Mouse (Mus musculus) embryonic facial prominence, embryonic 13.5 days (tissue): ENCODE data around the gene Zfp423. TPM values are rescaled to one million over a fixed set of nuclear protein-coding genes. Genes with fewer than 3 reads are reported as not detected.

ENCODE experiments used
- ATAC-seq: fragments of 200-750 bp; cut with Nextera tagmentation; 2 replicates; pipeline ENCODE4 v1.8.0; 2017; ENCODE audit warnings: low read depth; ENCODE audit not compliant: insufficient number of reproducible peaks, insufficient read depth, low FRiP score, low TSS enrichment
- H3K27ac ChIP-seq: fragments of 300-500 bp; sonication (generic); 2 replicates; pipeline ENCODE4 v1.5.1; 2015; ENCODE audit warnings: moderate library complexity, mild to moderate bottlenecking, inconsistent platforms
- H3K27me3 ChIP-seq: fragments of 300-500 bp; sonication (generic); 2 replicates; pipeline ENCODE4 v1.6.1; 2015; ENCODE audit warnings: mild to moderate bottlenecking, inconsistent platforms
- H3K36me3 ChIP-seq: fragments of 300-500 bp; sonication (generic); 2 replicates; pipeline ENCODE4 v1.6.1; 2015; ENCODE audit warnings: mild to moderate bottlenecking, inconsistent platforms
- H3K4me1 ChIP-seq: fragments of 300-500 bp; sonication (generic); 2 replicates; pipeline ENCODE4 v1.6.1; 2015; ENCODE audit warnings: inconsistent platforms
- H3K4me2 ChIP-seq: fragments of 300-500 bp; sonication (generic); 2 replicates; pipeline ENCODE4 v1.6.1; 2015; ENCODE audit warnings: moderate library complexity, mild to moderate bottlenecking, inconsistent platforms
- H3K4me3 ChIP-seq: fragments of 300-500 bp; sonication (generic); 2 replicates; pipeline ENCODE4 v1.5.1; 2015; ENCODE audit warnings: mild to moderate bottlenecking, inconsistent platforms
- H3K9ac ChIP-seq: fragments of 300-500 bp; sonication (generic); 2 replicates; pipeline ENCODE4 v1.6.1; 2015; ENCODE audit warnings: mild to moderate bottlenecking, inconsistent platforms
- H3K9me3 ChIP-seq: fragments of 300-500 bp; sonication (generic); 2 replicates; pipeline ENCODE4 v1.6.1; 2016; ENCODE audit warnings: inconsistent platforms
- WGBS: fragments of 180-500 bp; shearing (Covaris S2); methylation state at CpG from one replicate; pipeline ENCODE4 v1.1.7; 2015; ENCODE audit warnings: mixed read lengths; 5-methylcytosine and 5-hydroxymethylcytosine counted together
- polyA plus RNA-seq: library from polyadenylated mRNA; unstranded; fragments of >200 nt; fragmentation: Nextera tagmentation; extraction: Ambion mirVana; gene quantifications from 2 replicates; pipeline ENCODE4 v1.2.1, GENCODE M21; 2015

Zfp423 gene
- polyA plus RNA-seq, 1 experiment from 2014 or later: 30.5 TPM

DNA sequence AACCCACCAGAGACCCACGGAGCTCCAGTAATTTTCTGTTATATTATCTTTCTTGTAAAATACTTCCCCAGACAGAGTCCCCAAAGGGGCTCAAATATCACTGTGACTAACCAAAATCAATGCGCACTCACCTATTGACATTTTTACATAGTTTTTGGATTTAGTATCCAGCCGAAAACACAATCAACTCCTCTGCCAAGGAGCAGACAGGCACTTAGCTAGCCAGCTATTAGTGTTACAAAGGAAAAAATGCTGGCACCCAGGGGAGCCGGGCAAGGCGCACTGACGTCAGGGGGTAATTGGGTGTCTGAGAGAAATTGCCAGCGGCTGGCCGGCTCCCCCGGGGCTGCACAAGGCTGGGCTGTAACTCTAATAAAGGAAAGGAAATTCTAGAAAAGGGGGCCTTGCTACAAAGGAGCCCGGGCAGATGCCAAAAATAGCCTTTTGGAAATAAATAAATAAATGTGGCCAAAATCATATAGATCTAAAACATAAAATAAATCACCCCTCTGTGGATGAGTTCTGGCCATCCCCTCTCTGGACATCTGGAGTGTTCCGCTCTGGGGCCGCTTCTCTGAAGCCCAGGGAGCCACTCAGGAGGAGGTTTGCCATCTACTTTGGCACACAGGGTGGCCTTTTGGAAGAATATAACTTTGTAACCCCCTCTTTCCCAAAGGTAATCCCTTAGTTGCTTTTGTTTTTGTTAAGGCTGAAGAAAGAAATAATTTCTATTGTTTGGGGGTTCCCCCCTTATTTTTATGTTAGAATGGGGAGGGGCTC is 125.4 kb downstream of the Zfp423 start:
- WGBS: 16% methylated on average over 12 of the region's 12 CpGs
- Histone ChIP-seq H3K36me3 (no peaks in the 10 kb centered on the region), H3K9me3 (no peaks in the 10 kb centered on the region), H3K4me2 (peak overlapping the region; percentile 35), H3K4me3 (no peak overlapping the region), H3K9ac (0 out of 2 replicates have a peak overlapping the region, but pooled peaks have one; percentile 33), H3K4me1 (peaks cover 88% of the 10 kb centered on the region), H3K27me3 (no peaks in the 10 kb centered on the region), H3K27ac (peak overlapping the region; percentile 39; the same call in 1 of the 2 replicates)
- no peak for ATAC-seq

DNA sequence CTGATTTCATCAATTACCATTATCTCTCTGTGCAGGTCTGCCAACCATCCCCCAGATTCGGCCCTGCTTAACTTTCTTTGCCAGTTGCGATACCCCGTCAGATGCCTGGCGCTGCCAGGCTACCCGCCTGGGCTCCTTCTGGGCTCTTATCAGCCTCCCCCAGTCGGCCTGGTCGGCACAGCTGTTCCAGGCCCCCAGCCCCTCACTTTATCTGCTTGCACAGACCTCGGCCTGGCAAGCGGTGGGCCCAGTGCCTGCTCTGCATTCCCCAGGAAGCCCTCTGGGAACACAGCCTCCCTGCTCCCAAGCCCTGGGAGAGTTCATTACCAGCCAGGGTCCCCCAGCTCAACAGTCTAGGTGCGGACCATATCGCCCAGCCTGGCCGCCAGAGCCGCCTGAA is 126.1 kb downstream of the Zfp423 start:
- no peaks in the 10 kb centered on the region for H3K9me3 ChIP-seq
- H3K36me3 ChIP-seq: no peaks in the 10 kb centered on the region
- WGBS: 29% methylated on average over 13 of the region's 13 CpGs
- peak overlapping the region; percentile 39; the same call in 1 of the 2 replicates for H3K27ac ChIP-seq
- no peak for ATAC-seq
- no peak overlapping the region for H3K4me3 ChIP-seq
- H3K27me3 ChIP-seq: no peaks in the 10 kb centered on the region
- H3K4me1 ChIP-seq: peaks cover 84% of the 10 kb centered on the region
- H3K4me2 ChIP-seq: peak overlapping the region; percentile 35
- H3K9ac ChIP-seq: 0 out of 2 replicates have a peak overlapping the region, but pooled peaks have one; percentile 33

DNA sequence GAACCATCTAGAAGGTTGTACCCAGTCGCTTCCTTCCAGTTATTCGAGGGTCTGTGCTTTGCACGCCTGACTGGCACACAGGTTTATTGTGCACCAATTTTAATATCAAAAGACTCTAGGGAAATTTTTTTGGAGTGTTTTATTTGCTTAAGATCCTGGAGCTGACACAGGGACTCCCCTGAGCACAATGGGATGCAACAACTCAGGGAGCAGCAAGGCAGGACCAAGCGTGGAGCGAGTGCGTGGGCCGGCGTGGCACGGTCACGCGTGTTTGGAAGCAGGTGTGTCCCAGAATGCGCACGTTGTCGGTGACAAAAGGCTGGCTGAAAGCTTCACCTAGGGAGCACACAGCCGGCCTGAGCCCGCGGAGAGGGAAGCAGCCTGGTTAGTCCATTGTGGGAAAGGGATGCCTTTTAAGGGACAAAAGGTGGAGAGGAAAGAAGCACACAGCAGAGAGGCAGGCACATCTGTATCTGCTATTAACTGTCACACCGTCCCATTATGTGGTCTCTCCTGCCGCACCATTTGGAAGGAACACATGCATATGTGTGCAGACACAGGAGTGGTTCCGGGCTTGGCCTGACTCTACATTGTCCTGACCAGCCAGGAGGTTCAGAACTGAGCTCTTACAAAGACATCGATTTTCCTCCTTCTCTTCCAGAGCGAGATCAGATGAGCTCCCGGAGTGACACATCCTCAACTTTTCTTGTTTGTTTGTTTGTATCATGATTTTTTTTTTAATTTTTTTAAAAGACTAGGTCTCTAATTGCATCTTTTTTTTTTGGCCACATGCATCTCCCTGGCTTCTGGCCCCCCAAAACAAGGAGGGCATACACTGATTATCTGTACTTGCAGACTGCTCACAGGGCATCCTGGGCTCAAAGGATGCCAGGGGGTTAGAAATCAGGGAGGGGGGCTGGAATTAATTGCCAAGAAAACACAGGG is 126.7 kb downstream of the Zfp423 start:
- Histone ChIP-seq H3K9ac (0 out of 2 replicates have a peak overlapping the region, but pooled peaks have one; percentile 16), H3K4me2 (no peak overlapping the region), H3K4me3 (no peak overlapping the region), H3K9me3 (no peaks in the 10 kb centered on the region), H3K27ac (peak overlapping the region; percentile 48; the same call in 1 of the 2 replicates), H3K36me3 (no peaks in the 10 kb centered on the region), H3K27me3 (no peaks in the 10 kb centered on the region), H3K4me1 (peaks cover 77% of the 10 kb centered on the region)
- 44% methylated on average over 23 of the region's 23 CpGs for WGBS
- ATAC-seq: no peak

DNA sequence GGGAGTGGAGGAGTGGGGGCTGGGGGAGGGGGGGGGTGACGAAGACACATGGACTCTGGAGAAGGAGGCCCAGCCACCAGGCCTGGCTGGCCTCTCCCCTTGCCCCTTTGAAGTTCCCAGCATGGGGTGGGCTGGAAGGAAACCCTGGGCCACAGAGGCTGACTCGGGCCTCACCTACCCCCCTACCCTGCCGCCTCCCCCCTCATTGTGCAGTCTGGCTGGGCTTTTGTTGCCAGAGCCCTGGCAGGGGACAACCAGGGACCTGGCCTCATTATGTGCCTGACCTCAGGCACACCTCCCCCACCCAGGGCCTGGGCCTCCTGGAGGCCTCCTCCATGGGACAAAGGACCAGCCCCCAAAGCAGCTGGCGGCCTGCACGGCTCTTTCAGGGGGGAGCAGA is 127.8 kb downstream of the Zfp423 start:
- peak overlapping the region; percentile 28; the same call in 1 of the 2 replicates for H3K9ac ChIP-seq
- peaks cover 66% of the 10 kb centered on the region for H3K4me1 ChIP-seq
- H3K4me2 ChIP-seq: no peak overlapping the region
- peak overlapping the region; percentile 62 for H3K27ac ChIP-seq
- no peak for ATAC-seq
- H3K4me3 ChIP-seq: no peak overlapping the region
- H3K27me3 ChIP-seq: no peaks in the 10 kb centered on the region
- WGBS: 14% methylated on average over 5 of the region's 5 CpGs
- no peaks in the 10 kb centered on the region for H3K9me3 ChIP-seq
- H3K36me3 ChIP-seq: no peaks in the 10 kb centered on the region

DNA sequence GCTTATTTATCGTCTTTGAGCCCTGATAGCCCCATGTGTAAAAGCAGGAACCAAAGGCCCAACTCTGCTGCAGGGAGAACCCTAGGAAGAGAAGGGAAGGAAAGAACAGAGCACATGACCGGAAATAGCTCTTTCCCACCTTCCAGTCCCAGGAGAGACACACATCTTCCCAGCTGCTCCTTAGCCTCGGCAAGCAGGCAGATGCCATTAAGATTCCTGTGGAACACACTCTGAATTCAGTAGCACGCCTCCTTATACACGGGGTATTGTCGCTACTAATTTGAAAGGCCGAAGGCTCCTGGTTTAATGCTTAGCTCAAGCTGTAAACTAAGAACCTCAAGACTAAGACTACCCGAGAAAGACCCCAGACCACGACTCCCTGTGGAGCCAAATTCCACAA is 128.3 kb downstream of the Zfp423 start:
- Histone ChIP-seq H3K4me1 (peaks cover 66% of the 10 kb centered on the region), H3K27ac (peak overlapping the region; percentile 62; the same call in 1 of the 2 replicates), H3K4me3 (no peak overlapping the region), H3K9ac (0 out of 2 replicates have a peak overlapping the region, but pooled peaks have one; percentile 3), H3K4me2 (no peak overlapping the region), H3K9me3 (no peaks in the 10 kb centered on the region), H3K36me3 (0 out of 2 replicates have a peak, but pooled peaks cover 4% of the 10 kb centered on the region), H3K27me3 (no peaks in the 10 kb centered on the region)
- 16% methylated on average over 9 of the region's 9 CpGs for WGBS
- no peak for ATAC-seq

DNA sequence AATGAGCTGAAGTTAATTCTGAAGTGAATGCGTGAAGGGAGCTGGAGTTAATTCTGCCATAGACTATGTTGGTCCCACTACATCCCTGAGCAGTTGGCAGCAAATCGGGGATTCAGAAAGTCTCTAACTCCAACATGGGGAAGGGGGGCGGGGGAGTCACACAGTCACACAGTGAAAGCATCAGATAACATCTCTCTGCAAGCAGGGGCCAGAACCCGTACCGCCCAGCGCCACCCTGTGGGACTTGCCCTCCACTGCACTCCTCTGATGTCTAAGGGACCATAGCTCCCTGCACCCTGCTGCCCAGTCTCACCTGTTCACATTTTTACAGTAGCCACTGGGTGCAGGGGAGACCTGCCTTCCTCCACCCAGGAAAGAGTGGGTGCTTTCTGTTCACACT is 129.2 kb downstream of the Zfp423 start:
- H3K4me1 ChIP-seq: peaks cover 59% of the 10 kb centered on the region
- H3K9ac ChIP-seq: no peak overlapping the region
- H3K27me3 ChIP-seq: no peaks in the 10 kb centered on the region
- no peak overlapping the region for H3K4me2 ChIP-seq
- H3K36me3 ChIP-seq: 0 out of 2 replicates have a peak, but pooled peaks cover 5% of the 10 kb centered on the region
- H3K27ac ChIP-seq: peak overlapping the region; percentile 28; the same call in 1 of the 2 replicates
- 10% methylated on average over 6 of the region's 6 CpGs for WGBS
- H3K9me3 ChIP-seq: no peaks in the 10 kb centered on the region
- no peak overlapping the region for H3K4me3 ChIP-seq
- ATAC-seq: no peak

DNA sequence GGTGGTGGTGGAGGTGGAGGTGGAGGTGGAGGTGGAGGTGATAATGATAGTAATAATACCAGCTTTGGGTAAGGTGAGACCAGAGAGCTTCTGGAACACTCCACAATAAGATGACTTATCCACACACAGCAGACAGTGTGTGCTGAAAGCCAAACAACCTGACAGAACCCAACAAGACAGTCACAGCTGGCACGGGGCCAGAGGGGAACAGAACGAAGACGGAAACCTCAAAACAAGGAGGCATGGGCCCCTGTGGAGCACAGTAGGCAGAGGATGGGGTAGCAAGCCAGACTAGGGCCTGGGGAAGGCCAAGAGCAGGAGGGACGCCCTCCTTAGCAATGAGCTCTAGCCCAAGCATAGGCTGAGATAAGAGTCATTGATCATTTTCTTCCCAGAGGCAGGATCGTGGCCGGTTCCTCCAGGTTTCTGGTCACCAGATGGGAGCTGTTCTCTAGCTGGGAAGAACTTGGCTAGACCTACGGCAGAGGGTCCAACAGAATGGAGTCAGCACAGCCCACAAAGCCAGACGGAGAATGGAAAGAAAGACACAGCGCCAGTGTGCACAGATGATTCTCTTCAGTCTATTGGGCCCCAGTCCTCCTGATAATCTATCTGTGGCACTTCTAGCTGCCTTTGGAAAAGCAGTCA is 133.3 kb downstream of the Zfp423 start:
- ATAC-seq: no peak
- WGBS: 75% methylated on average over 9 of the region's 9 CpGs
- no peak overlapping the region for H3K27ac ChIP-seq
- no peak overlapping the region for H3K4me3 ChIP-seq
- H3K9me3 ChIP-seq: no peaks in the 10 kb centered on the region
- H3K27me3 ChIP-seq: no peaks in the 10 kb centered on the region
- peaks cover 47% of the 10 kb centered on the region for H3K4me1 ChIP-seq
- 0 out of 2 replicates have a peak, but pooled peaks cover 5% of the 10 kb centered on the region for H3K36me3 ChIP-seq
- H3K9ac ChIP-seq: no peak overlapping the region
- no peak overlapping the region for H3K4me2 ChIP-seq

DNA sequence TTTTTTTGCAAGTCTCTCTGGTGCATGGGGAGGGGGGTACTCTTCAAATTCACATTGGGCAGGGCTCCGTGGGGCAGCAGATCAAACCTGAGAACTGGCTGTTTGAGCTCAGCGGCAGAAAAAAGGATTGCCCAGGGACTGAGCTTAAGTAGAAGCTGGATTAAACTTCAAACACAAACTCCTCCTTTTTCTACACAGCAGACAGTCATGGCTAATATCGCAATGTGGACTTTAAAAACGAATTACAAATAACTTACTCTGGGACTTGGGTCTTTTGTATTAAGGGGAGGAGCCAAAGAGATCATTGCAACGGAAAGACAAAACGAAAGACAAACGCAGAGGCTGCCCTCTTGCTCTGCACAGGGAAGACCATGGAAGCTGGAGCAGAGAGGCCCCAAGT is 136.2 kb downstream of the Zfp423 start:
- Histone ChIP-seq H3K4me3 (no peak overlapping the region), H3K9me3 (no peaks in the 10 kb centered on the region), H3K36me3 (0 out of 2 replicates have a peak, but pooled peaks cover 5% of the 10 kb centered on the region), H3K4me2 (peak overlapping the region; percentile 47), H3K4me1 (peaks cover 39% of the 10 kb centered on the region), H3K27ac (peak overlapping the region; percentile 85), H3K9ac (peak overlapping the region; percentile 53; the same call in 1 of the 2 replicates), H3K27me3 (no peaks in the 10 kb centered on the region)
- 8% methylated on average over 7 of the region's 7 CpGs for WGBS
- no peak for ATAC-seq

DNA sequence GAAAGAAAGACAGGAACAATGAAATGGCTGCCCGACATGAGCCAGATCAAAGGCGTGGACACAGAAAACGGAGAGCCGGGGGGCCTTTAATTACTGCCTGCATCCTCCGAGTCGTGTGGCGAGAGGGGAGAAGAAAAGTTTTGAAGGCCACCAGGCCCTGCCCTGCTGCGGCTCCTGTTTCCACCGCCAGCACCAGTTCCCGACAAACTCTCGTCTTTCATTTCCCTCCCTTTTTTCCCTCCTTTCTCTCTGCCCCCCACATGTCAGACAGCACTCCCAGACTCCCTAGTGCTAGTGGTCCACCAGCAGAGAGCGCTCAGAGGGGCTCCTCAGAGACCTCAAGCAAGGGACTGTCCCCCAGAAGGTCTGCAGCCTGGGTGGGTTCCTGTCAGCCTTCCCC is 136.7 kb downstream of the Zfp423 start:
- Histone ChIP-seq H3K27ac (peak overlapping the region; percentile 85), H3K9me3 (no peaks in the 10 kb centered on the region), H3K9ac (peak overlapping the region; percentile 52), H3K4me1 (peaks cover 39% of the 10 kb centered on the region), H3K4me2 (peak overlapping the region; percentile 47), H3K27me3 (no peaks in the 10 kb centered on the region), H3K36me3 (0 out of 2 replicates have a peak, but pooled peaks cover 5% of the 10 kb centered on the region), H3K4me3 (no peak overlapping the region; the same call in 1 of the 2 replicates)
- no peak for ATAC-seq
- 1% methylated on average over 12 of the region's 12 CpGs for WGBS

DNA sequence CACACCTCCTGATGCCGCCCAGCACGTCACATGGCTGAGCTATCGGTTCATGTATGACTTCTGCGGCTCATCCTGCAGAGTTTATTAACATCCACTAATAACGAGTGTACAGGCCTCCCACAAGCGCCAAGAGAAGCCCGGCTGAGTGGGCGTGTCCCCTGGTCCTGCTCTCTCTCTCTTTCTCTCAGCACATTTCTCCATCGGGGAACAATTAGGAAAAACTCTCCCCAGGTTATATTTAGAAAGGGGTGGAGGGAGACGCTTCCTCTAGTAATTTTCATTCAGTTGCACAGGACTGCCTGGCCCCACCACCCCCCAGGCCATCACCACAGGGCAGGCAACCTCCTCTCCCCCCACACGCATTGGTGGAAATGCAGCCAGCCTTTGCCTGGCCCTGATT is 137.2 kb downstream of the Zfp423 start:
- ATAC-seq: peak; percentile 58; the same call in 1 of the 2 replicates
- no peak overlapping the region for H3K4me3 ChIP-seq
- peak overlapping the region; percentile 47 for H3K4me2 ChIP-seq

More for the DNA sequence above, 137.2 kb downstream of the Zfp423 start:
- Histone ChIP-seq H3K27me3 (no peaks in the 10 kb centered on the region), H3K9me3 (no peaks in the 10 kb centered on the region), H3K36me3 (0 out of 2 replicates have a peak, but pooled peaks cover 5% of the 10 kb centered on the region), H3K9ac (peak overlapping the region; percentile 52), H3K4me1 (peaks cover 39% of the 10 kb centered on the region), H3K27ac (peak overlapping the region; percentile 85)
- 19% methylated on average over 11 of the region's 11 CpGs for WGBS
